ENCODE assay signal across 28 mouse cellular contexts in genomic region chr3:62047704-62048506, GRCm38 (mm10).
A peak's percentile ranks its signal among the peaks of the same experiment; 100 is the strongest.
DNase-seq lines count a peak whose midpoint lies in the region; ATAC-seq and TF ChIP-seq lines count a peak whose summit lies in the region.
"Had no signal": no experiment of that assay in that cellular context is flagged by ENCODE, and none has a peak within 500 bp of the region (broad histone marks: within the 10 kb centered on the region; RNA-seq: fewer than 3 reads in every experiment).

No protein-coding gene starts in this region.

- no peak overlapping the region for H3K4me2 ChIP-seq in hindbrain, postnatal 0 days (ENCODE audit: low read depth, low read length)
- H3K4me2 ChIP-seq in hindbrain, embryonic 12.5 days (replicated peaks): no peak overlapping the region
- no peak overlapping the region for H3K4me2 ChIP-seq in neural tube, embryonic 15.5 days
- H3K4me2 ChIP-seq: heart, embryonic 13.5 days; kidney, embryonic 15.5 days; liver, embryonic 12.5 days; midbrain, embryonic 12.5 days had no signal

- no peak overlapping the region for H3K27ac ChIP-seq in hindbrain, postnatal 0 days
- H3K27ac ChIP-seq in hindbrain, embryonic 12.5 days: no peak overlapping the region
- H3K27ac ChIP-seq in neural tube, embryonic 15.5 days (replicated peaks): no peak overlapping the region
- H3K27ac ChIP-seq: heart, embryonic 13.5 days; kidney, embryonic 15.5 days; layer of hippocampus, adult 2 months; liver, embryonic 12.5 days; midbrain, embryonic 12.5 days had no signal

- H3K9ac ChIP-seq in hindbrain, postnatal 0 days (replicated peaks; ENCODE audit: low read length): no peak overlapping the region
- no peak overlapping the region for H3K9ac ChIP-seq in hindbrain, embryonic 12.5 days
- H3K9ac ChIP-seq in neural tube, embryonic 15.5 days (replicated peaks): no peak overlapping the region
- H3K9ac ChIP-seq: heart, embryonic 13.5 days; kidney, embryonic 15.5 days; liver, embryonic 12.5 days; liver, postnatal 0 days; midbrain, embryonic 12.5 days had no signal

- H3K4me1 ChIP-seq in hindbrain, postnatal 0 days (ENCODE audit: insufficient read depth, low read length): no peaks in the 10 kb centered on the region
- H3K4me1 ChIP-seq in hindbrain, embryonic 12.5 days: no peaks in the 10 kb centered on the region
- H3K4me1 ChIP-seq in neural tube, embryonic 15.5 days: no peaks in the 10 kb centered on the region
- H3K4me1 ChIP-seq: heart, embryonic 13.5 days; kidney, embryonic 15.5 days; liver, embryonic 12.5 days; midbrain, embryonic 12.5 days had no signal

- WGBS in hindbrain, postnatal 0 days: 57% methylated on average over 4 of the region's 4 CpGs
- 76% methylated on average over 4 of the region's 4 CpGs for WGBS in hindbrain, embryonic 12.5 days
- WGBS in neural tube, embryonic 15.5 days: 45% methylated on average over 4 of the region's 4 CpGs

- peak; percentile 2 for DNase-seq in hindbrain, postnatal 0 days (ENCODE audit: low spot score)
- peak; percentile 25 for DNase-seq in brain, adult 2 months (ENCODE audit: low read depth, low spot score)
- peak; percentile 16 for DNase-seq in brain, embryonic 18.5 days (ENCODE audit: low read depth, low spot score)
- DNase-seq in spleen, postnatal 36 days (ENCODE audit: low spot score in 2 of 2): no peak
- DNase-seq: adrenal gland, adult 2 months; adrenal gland, postnatal 36 days; B cell, adult 2 months; cerebellum, adult 11 months; cerebellum, adult 9-10 months; cerebellum, postnatal 36 days; gastrocnemius, postnatal 10 days; heart, postnatal 10 days; kidney, adult 18-20 months; kidney, postnatal 25 days; layer of hippocampus, postnatal 36 days; left cerebral cortex, postnatal 4 days; liver, postnatal 0 days; lung, postnatal 36 days; right cerebral cortex, postnatal 4 days had no signal

- H3K9me3 ChIP-seq in hindbrain, postnatal 0 days (ENCODE audit: low read length): no peaks in the 10 kb centered on the region
- H3K9me3 ChIP-seq in hindbrain, embryonic 12.5 days (replicated peaks): no peaks in the 10 kb centered on the region
- no peaks in the 10 kb centered on the region for H3K9me3 ChIP-seq in neural tube, embryonic 15.5 days (replicated peaks)
- H3K9me3 ChIP-seq: kidney, embryonic 15.5 days; liver, embryonic 12.5 days; midbrain, embryonic 12.5 days had no signal

- ATAC-seq in hindbrain, postnatal 0 days: no peak
- no peak for ATAC-seq in hindbrain, embryonic 12.5 days (ENCODE audit: low FRiP score)
- ATAC-seq in neural tube, embryonic 15.5 days (ENCODE audit: low FRiP score): peak; percentile 35; the same call in 1 of the 2 replicates
- ATAC-seq in erythroid progenitor cell, adult 5-6 weeks (replicated peaks; ENCODE audit: low FRiP score, poor library complexity, severe bottlenecking): no peak
- ATAC-seq: activated CD4-positive, CD25-positive, alpha-beta regulatory T cell, adult 4 months; liver, embryonic 12.5 days; liver, postnatal 0 days had no signal

- H3K27me3 ChIP-seq in hindbrain, postnatal 0 days (ENCODE audit: insufficient read depth, low read length): no peaks in the 10 kb centered on the region
- H3K27me3 ChIP-seq in hindbrain, embryonic 12.5 days: no peaks in the 10 kb centered on the region
- H3K27me3 ChIP-seq in neural tube, embryonic 15.5 days (replicated peaks): no peaks in the 10 kb centered on the region
- H3K27me3 ChIP-seq: heart, embryonic 13.5 days; kidney, embryonic 15.5 days; liver, embryonic 12.5 days; midbrain, embryonic 12.5 days had no signal

- no peaks in the 10 kb centered on the region for H3K36me3 ChIP-seq in hindbrain, postnatal 0 days (ENCODE audit: insufficient read depth, low read length)
- H3K36me3 ChIP-seq in hindbrain, embryonic 12.5 days: no peaks in the 10 kb centered on the region
- no peaks in the 10 kb centered on the region for H3K36me3 ChIP-seq in neural tube, embryonic 15.5 days
- H3K36me3 ChIP-seq: heart, embryonic 13.5 days; kidney, embryonic 15.5 days; liver, embryonic 12.5 days; midbrain, embryonic 12.5 days had no signal

- H3K4me3 ChIP-seq in hindbrain, postnatal 0 days (ENCODE audit: low read length): no peak overlapping the region
- no peak overlapping the region for H3K4me3 ChIP-seq in hindbrain, embryonic 12.5 days
- no peak overlapping the region for H3K4me3 ChIP-seq in neural tube, embryonic 15.5 days (replicated peaks)
- H3K4me3 ChIP-seq: heart, embryonic 13.5 days; kidney, embryonic 15.5 days; layer of hippocampus, adult 2 months; liver, embryonic 12.5 days; midbrain, embryonic 12.5 days had no signal

- no peak for TF ChIP-seq CTCF in hindbrain, postnatal 0 days (IDR thresholded peaks at IDR 0.05; ENCODE audit: low read depth)

Comparison
In these comparisons a context has a peak if more than half of its experiments do, and no peak if none do; other contexts are left out.
1. DNase-seq: peak in hindbrain, postnatal 0 days (single experiment), brain, adult 2 months (single experiment) and brain, embryonic 18.5 days (single experiment); none in spleen, postnatal 36 days (0 of 2).